Mouse (Mus musculus): Measurements from ENCODE around the gene Olfr1355. TPM values are rescaled to one million over a fixed set of nuclear protein-coding genes. Genes with fewer than 3 reads are reported as not detected.
"Not testable (repeated sequence)": the region's sequence is repeated elsewhere in the genome, so short reads cannot be mapped to it uniquely, and the experiment has no call there.

Gene Olfr1355
- total RNA-seq (2021) = not detected
- long read RNA-seq, experiment 1 = 0 reads
- long read RNA-seq, experiment 2 = 0 reads

- DNase-seq (ENCODE audit: low spot score in 2 of 2) = no peak
Measured at GRCm38 (mm10) chr10:78875240-78875639, at the start of gene Olfr1355. Gene Olfr1355, plus strand, starts transcription at chr10:78875540.

GRCm38 (mm10) chr10:78840456-78840855 lies 34.9 kb upstream of the Olfr1355 start:
- not testable (repeated sequence) for DNase-seq (ENCODE audit: low spot score in 2 of 2)

- no peak for DNase-seq (ENCODE audit: low spot score in 2 of 2)
Measured at GRCm38 (mm10) chr10:78852066-78852465, 23.3 kb upstream of the Olfr1355 start, which contains the start of gene Olfr1356. Gene Olfr1356, minus strand, starts transcription at chr10:78852166.

GRCm38 (mm10) chr10:78912871-78913270 lies 37.5 kb downstream of the Olfr1355 start, which contains the start of gene Olfr1354:
Gene Olfr1354, plus strand, starts transcription at chr10:78913171.
- DNase-seq (ENCODE audit: low spot score in 2 of 2) = not testable (repeated sequence)

Other genes with a start within 250 kb of the Olfr1355 start
- gene Casp14, start 157.2 kb upstream of the Olfr1355 start, total RNA-seq (2021) = not detected
- gene Ccdc105, start 122.5 kb upstream of the Olfr1355 start, total RNA-seq (2021) = under 1 TPM; 0.49 to 0.59 TPM
- 10 to 100 TPM; 12.7 to 14.1 TPM for gene Slc1a6, start 95.0 kb upstream of the Olfr1355 start, total RNA-seq (2021)
- not detected for gene Olfr1356, start 23.4 kb upstream of the Olfr1355 start, total RNA-seq (2021)
- gene Olfr1354, start 37.6 kb downstream of the Olfr1355 start, total RNA-seq (2021) = not detected
- gene Olfr8, start 75.1 kb downstream of the Olfr1355 start, total RNA-seq (2021) = not detected
- not detected for gene Olfr1353, start 87.8 kb downstream of the Olfr1355 start, total RNA-seq (2021)
- gene Olfr1352, start 105.5 kb downstream of the Olfr1355 start, total RNA-seq (2021) = not detected
- gene Olfr1351, start 136.9 kb downstream of the Olfr1355 start, total RNA-seq (2021) = not detected
- not detected for gene Olfr57, start 153.2 kb downstream of the Olfr1355 start, total RNA-seq (2021)
- gene 2610008E11Rik, start 222.1 kb downstream of the Olfr1355 start, total RNA-seq (2021) = 10 to 100 TPM; 19.3 to 20.8 TPM